Mouse (Mus musculus) liver, postnatal 0 days (tissue): ENCODE results near the gene Rad51b.

ENCODE experiments used
- CTCF ChIP-seq: sonication (generic); IDR thresholded peaks from 2 replicates; pipeline ENCODE4 v1.5.1; 2016; ENCODE audit warnings: antibody characterized with exemption, low read depth
- EP300 ChIP-seq: IDR thresholded peaks from 2 replicates; pipeline ENCODE4 v1.6.1; 2016; ENCODE audit warnings: antibody characterized with exemption, low read depth, mild to moderate bottlenecking

DNA sequence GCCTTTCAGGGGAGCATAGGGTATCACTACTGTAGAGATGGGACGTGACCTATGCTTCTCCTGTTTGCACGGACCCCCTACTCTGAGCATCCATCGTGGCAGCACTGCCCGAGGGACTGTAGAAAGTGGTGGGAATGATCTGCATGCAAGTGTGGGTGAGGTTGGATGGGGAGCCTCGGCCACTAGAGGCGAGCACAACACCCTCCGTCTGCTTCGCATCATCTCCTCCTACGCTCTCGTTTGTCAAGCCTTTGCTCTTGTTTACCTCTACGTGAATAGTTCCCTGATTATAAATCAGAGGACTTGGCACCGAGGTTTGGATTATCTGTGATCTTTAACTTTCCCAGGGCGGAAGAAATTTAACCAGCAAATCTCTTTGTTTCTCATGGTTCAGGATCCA lies 551.5 kb downstream of the Rad51b start:
- no peak for TF ChIP-seq EP300
- TF ChIP-seq CTCF: no peak
